Mouse (Mus musculus) embryonic fibroblast, embryonic 13.5 days (primary cell): ENCODE measurements around the gene Zbtb22.

Experiments
- CTCF ChIP-seq: IDR thresholded peaks from 2 replicates; pipeline ENCODE4 v1.5.1; 2011; ENCODE audit warnings: mild to moderate bottlenecking, control low read depth, low read length, moderate library complexity, borderline replicate concordance; ENCODE audit not compliant: insufficient read depth
- POLR2A ChIP-seq: IDR thresholded peaks from 2 replicates; pipeline ENCODE4 v1.6.1; 2011; ENCODE audit warnings: low read depth, mild to moderate bottlenecking, control low read depth, low read length, moderate library complexity

GRCm38 (mm10) chr17:33930280-33931158 lies 14.8 kb downstream of the Zbtb22 start:
- TF ChIP-seq CTCF (no peak), POLR2A (0 out of 2 replicates have a peak, but pooled peaks have one; percentile 5)
